Mouse (Mus musculus): ENCODE measurements at regions not wholly inside any gene's neighbourhood (a gene's known extent, or its start where the extent isn't known, plus 50 kb on each side); places are given as distances from the start of the nearest gene placed in this dataset.

DNA sequence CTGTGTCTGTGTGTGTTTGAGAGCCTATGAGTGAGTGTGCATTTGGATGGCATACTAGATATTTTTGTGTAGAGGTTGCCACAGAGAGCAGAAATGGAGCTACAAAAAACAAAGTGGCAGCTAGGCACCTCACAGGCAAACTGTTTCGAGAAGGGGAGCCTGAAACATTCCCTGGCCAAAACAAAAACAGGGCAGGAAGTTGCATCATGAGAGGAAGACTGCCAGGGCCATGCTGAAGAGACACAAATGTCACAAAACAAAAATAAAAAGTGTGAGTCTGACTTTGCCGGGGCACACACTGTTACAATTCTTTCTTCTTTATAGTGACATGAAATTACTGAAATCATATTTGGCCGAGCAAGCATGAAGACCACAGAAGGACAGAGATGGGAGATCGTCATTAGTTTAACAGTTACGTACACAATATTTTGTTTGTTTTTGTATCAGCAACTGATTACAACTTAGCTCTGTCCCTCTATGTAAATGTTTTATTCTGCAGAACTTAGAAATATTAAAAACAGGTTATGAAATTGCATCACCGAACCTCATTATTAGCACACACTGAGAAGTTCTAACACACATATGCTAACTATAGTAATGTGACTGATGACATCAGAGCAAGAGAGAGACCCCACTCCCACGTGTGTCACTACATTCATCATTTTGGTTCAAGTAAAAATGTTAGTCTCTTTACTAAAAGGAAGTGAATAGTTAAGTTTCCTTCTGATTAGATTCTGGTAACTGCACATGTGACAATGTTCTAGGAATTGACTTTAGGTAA is 77.3 kb upstream of the Mkln1 start:
- Histone ChIP-seq H3K4me2 (replicated peaks; ENCODE audit: low read depth, low read length) (no peak overlapping the region), H3K4me3 (ENCODE audit: low read length) (no peak overlapping the region), H3K27me3 (ENCODE audit: control insufficient read depth, insufficient read depth, low read length) (no peaks in the 10 kb centered on the region), H3K4me1 (ENCODE audit: control insufficient read depth, insufficient read depth, low read length) (0 out of 2 replicates have a peak, but pooled peaks cover 6% of the 10 kb centered on the region), H3K9me3 (ENCODE audit: control insufficient read depth, low read length) (no peaks in the 10 kb centered on the region), H3K27ac (ENCODE audit: low read depth, low read length) (no peak overlapping the region), H3K36me3 (ENCODE audit: control insufficient read depth, insufficient read depth, low read length) (no peaks in the 10 kb centered on the region), H3K9ac (ENCODE audit: low read depth, low read length) (no peak overlapping the region)
- 77% methylated on average over 7 of the region's 7 CpGs for WGBS
- ATAC-seq (ENCODE audit: low FRiP score, low TSS enrichment) = no peak

DNA sequence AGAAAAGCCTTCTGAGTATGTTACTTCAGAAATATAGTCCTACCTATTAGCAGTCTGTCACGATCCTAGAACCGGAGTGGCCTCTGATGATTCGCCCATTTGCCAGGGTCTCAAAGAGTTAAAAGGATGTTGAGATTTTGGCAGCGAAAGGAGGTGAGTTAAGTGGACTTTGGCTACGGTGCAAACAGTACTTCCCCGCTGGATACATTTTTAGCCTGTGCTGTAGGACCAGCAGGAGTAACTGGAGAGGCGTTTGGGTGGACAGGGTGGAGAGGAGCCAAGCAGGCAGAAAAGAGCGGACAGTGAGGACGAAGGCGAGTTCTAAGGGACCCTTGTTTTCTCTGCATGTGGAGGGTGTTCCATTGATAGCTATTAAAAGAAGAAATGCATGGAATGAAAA is 76.6 kb upstream of the Mkln1 start:
- ATAC-seq (ENCODE audit: low FRiP score, low TSS enrichment) = no peak
- Histone ChIP-seq H3K9ac (ENCODE audit: low read depth, low read length) (no peak overlapping the region), H3K27me3 (ENCODE audit: control insufficient read depth, insufficient read depth, low read length) (no peaks in the 10 kb centered on the region), H3K4me2 (replicated peaks; ENCODE audit: low read depth, low read length) (no peak overlapping the region), H3K27ac (ENCODE audit: low read depth, low read length) (no peak overlapping the region), H3K9me3 (ENCODE audit: control insufficient read depth, low read length) (no peaks in the 10 kb centered on the region), H3K4me1 (ENCODE audit: control insufficient read depth, insufficient read depth, low read length) (0 out of 2 replicates have a peak, but pooled peaks cover 6% of the 10 kb centered on the region), H3K36me3 (ENCODE audit: control insufficient read depth, insufficient read depth, low read length) (no peaks in the 10 kb centered on the region), H3K4me3 (ENCODE audit: low read length) (no peak overlapping the region)
- WGBS = 57% methylated on average over 10 of the region's 10 CpGs

DNA sequence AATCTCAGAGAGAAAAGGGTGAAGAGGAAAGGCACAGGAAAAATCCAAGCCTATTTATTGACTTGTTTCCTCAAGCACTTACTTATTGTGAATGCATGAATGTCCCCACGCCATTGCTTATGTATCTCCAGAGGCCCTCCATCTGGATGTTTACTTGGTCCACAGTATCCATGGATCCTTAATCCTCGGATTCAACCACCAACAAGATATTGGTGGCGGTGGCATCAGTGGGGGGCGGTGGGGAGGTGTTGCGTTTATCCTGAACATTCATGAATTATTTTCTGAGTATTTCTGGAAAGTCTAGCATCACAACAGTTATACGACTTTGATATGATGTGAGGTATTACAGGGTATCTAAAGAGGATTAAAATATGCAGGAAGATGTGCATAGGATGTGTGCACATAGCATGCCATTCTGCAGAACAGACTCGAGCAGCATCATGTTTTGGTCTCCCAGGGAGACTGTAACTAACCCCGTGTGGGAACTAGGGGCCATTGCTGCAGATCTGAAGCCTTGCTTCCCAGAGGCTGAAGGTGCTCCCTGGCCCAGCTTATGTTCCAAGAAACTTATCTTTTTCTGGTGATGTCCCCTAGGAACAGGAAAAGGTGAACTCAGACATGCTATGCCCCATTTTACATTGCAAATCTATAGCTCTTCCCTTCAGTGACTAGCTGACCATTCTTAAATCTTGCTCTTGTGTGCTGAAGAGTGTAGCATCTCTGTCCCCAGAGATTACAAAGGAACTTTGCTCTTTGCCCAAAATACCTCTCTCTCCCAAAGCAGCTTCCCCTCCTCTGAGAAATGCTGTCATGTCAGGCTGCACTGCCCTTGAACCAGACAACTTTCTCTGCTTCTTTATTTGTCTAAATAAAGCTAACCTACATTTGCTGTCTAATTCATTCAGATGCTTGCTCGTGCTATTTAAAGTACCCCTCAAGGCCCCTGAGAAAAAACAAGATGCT is 75.0 kb upstream of the Mkln1 start:
- Histone ChIP-seq H3K27ac (ENCODE audit: low read depth, low read length) (no peak overlapping the region), H3K4me3 (ENCODE audit: low read length) (no peak overlapping the region), H3K4me2 (replicated peaks; ENCODE audit: low read depth, low read length) (no peak overlapping the region), H3K36me3 (ENCODE audit: control insufficient read depth, insufficient read depth, low read length) (no peaks in the 10 kb centered on the region), H3K4me1 (ENCODE audit: control insufficient read depth, insufficient read depth, low read length) (no peaks in the 10 kb centered on the region), H3K27me3 (ENCODE audit: control insufficient read depth, insufficient read depth, low read length) (no peaks in the 10 kb centered on the region), H3K9me3 (ENCODE audit: control insufficient read depth, low read length) (no peaks in the 10 kb centered on the region), H3K9ac (ENCODE audit: low read depth, low read length) (no peak overlapping the region)
- WGBS = 74% methylated on average over 9 of the region's 9 CpGs
- ATAC-seq (ENCODE audit: low FRiP score, low TSS enrichment) = no peak

DNA sequence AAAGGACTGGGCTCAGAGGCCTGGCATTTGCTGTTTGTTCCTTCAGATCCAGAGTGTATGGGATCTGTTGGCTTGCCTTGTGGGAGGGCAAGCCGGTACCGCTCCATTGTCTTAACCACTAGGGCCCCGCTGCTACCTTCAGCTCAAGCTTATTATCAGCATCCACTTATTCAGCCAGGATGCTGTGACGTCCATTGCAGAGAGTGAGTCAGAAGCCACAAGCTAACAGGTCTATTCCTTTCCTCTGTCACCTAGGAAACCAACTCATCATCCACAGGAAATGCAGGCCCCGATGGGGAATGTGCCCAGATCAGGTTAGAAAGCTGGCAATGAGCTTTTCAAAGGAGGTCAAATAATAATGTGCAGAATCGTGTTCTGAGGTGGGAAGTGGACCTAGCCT is 73.8 kb upstream of the Mkln1 start:
- no peak overlapping the region for H3K27ac ChIP-seq (ENCODE audit: low read depth, low read length)
- H3K27me3 ChIP-seq (ENCODE audit: control insufficient read depth, insufficient read depth, low read length) = no peaks in the 10 kb centered on the region
- no peaks in the 10 kb centered on the region for H3K36me3 ChIP-seq (ENCODE audit: control insufficient read depth, insufficient read depth, low read length)
- no peaks in the 10 kb centered on the region for H3K4me1 ChIP-seq (ENCODE audit: control insufficient read depth, insufficient read depth, low read length)
- H3K9ac ChIP-seq (ENCODE audit: low read depth, low read length) = no peak overlapping the region
- H3K4me3 ChIP-seq (ENCODE audit: low read length) = no peak overlapping the region
- no peak for ATAC-seq (ENCODE audit: low FRiP score, low TSS enrichment)
- H3K9me3 ChIP-seq (ENCODE audit: control insufficient read depth, low read length) = no peaks in the 10 kb centered on the region
- H3K4me2 ChIP-seq (replicated peaks; ENCODE audit: low read depth, low read length) = no peak overlapping the region
- WGBS = 67% methylated on average over 6 of the region's 6 CpGs

DNA sequence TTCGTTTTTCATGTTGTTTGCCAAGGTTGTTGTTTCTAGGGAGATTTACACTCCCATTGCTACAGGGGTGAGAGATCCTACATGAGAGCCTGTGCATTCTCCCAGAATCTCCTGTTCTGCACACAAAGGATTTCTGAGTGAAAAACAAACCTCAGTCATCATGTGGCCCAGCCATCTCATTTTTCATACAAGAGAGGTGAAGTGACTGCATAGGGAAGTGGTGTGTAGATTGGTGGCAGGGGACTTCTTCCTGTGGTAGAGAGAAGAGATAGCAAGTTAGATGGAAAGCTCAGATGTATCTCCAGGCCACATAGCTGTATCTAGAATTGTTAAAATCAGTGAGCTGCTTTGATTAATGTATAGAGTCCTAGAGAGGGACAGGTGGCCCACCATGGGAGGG is 72.9 kb upstream of the Mkln1 start:
- H3K9me3 ChIP-seq (ENCODE audit: control insufficient read depth, low read length) = no peaks in the 10 kb centered on the region
- H3K27ac ChIP-seq (ENCODE audit: low read depth, low read length) = no peak overlapping the region
- H3K4me1 ChIP-seq (ENCODE audit: control insufficient read depth, insufficient read depth, low read length) = no peaks in the 10 kb centered on the region
- no peak overlapping the region for H3K4me2 ChIP-seq (replicated peaks; ENCODE audit: low read depth, low read length)
- WGBS = 74% methylated on average over 1 of the region's 1 CpGs
- H3K36me3 ChIP-seq (ENCODE audit: control insufficient read depth, insufficient read depth, low read length) = no peaks in the 10 kb centered on the region
- H3K27me3 ChIP-seq (ENCODE audit: control insufficient read depth, insufficient read depth, low read length) = no peaks in the 10 kb centered on the region
- H3K9ac ChIP-seq (ENCODE audit: low read depth, low read length) = no peak overlapping the region
- no peak overlapping the region for H3K4me3 ChIP-seq (ENCODE audit: low read length)
- no peak for ATAC-seq (ENCODE audit: low FRiP score, low TSS enrichment)

DNA sequence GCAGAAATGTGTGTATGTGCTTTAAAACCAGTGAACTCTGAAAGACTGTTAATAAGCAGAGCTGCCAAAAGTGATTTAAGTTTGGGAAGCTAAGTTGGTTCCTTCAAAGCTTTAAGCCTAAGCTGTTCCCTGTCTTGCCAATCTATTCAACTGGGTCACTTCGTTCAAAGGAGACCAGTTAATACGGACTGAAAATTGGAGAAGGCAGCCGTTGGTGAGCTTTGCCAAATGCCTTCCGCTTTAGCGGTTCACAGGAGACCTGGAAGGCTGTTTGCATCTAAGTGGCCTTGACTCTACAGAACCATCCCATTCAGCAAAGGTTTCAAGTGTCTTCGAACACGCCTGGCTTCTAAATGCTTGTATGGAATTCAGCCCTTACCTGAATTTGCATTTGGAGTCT is 68.2 kb upstream of the Mkln1 start:
- 85% methylated on average over 7 of the region's 7 CpGs for WGBS
- no peaks in the 10 kb centered on the region for H3K4me1 ChIP-seq (ENCODE audit: control insufficient read depth, insufficient read depth, low read length)
- no peak for ATAC-seq (ENCODE audit: low FRiP score, low TSS enrichment)
- no peaks in the 10 kb centered on the region for H3K36me3 ChIP-seq (ENCODE audit: control insufficient read depth, insufficient read depth, low read length)
- H3K4me3 ChIP-seq (ENCODE audit: low read length) = no peak overlapping the region
- no peaks in the 10 kb centered on the region for H3K9me3 ChIP-seq (ENCODE audit: control insufficient read depth, low read length)
- H3K4me2 ChIP-seq (replicated peaks; ENCODE audit: low read depth, low read length) = no peak overlapping the region
- no peaks in the 10 kb centered on the region for H3K27me3 ChIP-seq (ENCODE audit: control insufficient read depth, insufficient read depth, low read length)
- H3K27ac ChIP-seq (ENCODE audit: low read depth, low read length) = no peak overlapping the region
- H3K9ac ChIP-seq (ENCODE audit: low read depth, low read length) = no peak overlapping the region

DNA sequence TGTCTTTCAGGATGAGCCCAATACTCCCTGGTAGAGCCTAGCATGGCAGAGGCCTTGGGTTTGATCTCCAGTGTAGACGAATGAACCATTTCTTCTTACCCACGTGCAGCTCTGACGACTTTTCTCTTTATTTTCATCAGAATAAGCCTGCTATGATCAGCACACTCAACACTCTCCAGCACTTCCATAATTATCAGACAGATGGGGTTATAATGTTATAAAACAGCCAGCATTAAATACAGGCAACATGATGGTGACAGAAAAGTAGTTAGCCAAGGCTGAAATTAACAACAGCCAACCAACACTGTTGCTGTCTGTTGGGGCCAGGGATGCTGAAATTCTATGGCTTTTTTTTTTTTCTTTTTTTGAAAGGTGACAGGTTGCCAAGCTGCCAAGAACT is 67.7 kb upstream of the Mkln1 start:
- Histone ChIP-seq H3K27me3 (ENCODE audit: control insufficient read depth, insufficient read depth, low read length) (no peaks in the 10 kb centered on the region), H3K4me1 (ENCODE audit: control insufficient read depth, insufficient read depth, low read length) (no peaks in the 10 kb centered on the region), H3K9ac (ENCODE audit: low read depth, low read length) (no peak overlapping the region), H3K9me3 (ENCODE audit: control insufficient read depth, low read length) (no peaks in the 10 kb centered on the region), H3K4me3 (ENCODE audit: low read length) (no peak overlapping the region), H3K27ac (ENCODE audit: low read depth, low read length) (no peak overlapping the region), H3K36me3 (ENCODE audit: control insufficient read depth, insufficient read depth, low read length) (no peaks in the 10 kb centered on the region), H3K4me2 (replicated peaks; ENCODE audit: low read depth, low read length) (no peak overlapping the region)
- ATAC-seq (ENCODE audit: low FRiP score, low TSS enrichment) = no peak
- 88% methylated on average over 3 of the region's 3 CpGs for WGBS

DNA sequence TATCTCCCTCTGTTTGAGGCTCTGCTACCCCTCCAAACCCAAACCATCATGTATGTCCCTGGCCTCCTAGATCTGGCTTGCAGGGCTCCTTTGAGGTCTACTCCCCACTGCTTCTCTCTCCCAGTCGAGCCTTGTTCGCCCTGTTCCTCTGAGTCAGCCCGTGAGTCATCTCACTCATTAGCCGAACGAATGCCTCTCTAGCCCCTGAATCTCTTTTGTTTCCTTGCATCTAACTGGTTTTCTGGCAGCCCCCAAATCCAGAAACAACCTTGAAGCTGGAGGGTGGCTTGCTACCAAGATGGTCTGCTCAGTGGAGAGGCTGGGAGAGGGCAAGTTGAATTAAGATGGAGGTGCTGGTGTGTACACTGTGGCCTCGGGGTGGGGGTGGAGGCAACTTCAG is 66.3 kb upstream of the Mkln1 start:
- Histone ChIP-seq H3K4me3 (ENCODE audit: low read length) (no peak overlapping the region), H3K9ac (ENCODE audit: low read depth, low read length) (no peak overlapping the region), H3K27ac (ENCODE audit: low read depth, low read length) (no peak overlapping the region), H3K27me3 (ENCODE audit: control insufficient read depth, insufficient read depth, low read length) (no peaks in the 10 kb centered on the region), H3K4me2 (replicated peaks; ENCODE audit: low read depth, low read length) (no peak overlapping the region), H3K9me3 (ENCODE audit: control insufficient read depth, low read length) (no peaks in the 10 kb centered on the region), H3K4me1 (ENCODE audit: control insufficient read depth, insufficient read depth, low read length) (no peaks in the 10 kb centered on the region), H3K36me3 (ENCODE audit: control insufficient read depth, insufficient read depth, low read length) (no peaks in the 10 kb centered on the region)
- 80% methylated on average over 6 of the region's 6 CpGs for WGBS
- ATAC-seq (ENCODE audit: low FRiP score, low TSS enrichment) = no peak

DNA sequence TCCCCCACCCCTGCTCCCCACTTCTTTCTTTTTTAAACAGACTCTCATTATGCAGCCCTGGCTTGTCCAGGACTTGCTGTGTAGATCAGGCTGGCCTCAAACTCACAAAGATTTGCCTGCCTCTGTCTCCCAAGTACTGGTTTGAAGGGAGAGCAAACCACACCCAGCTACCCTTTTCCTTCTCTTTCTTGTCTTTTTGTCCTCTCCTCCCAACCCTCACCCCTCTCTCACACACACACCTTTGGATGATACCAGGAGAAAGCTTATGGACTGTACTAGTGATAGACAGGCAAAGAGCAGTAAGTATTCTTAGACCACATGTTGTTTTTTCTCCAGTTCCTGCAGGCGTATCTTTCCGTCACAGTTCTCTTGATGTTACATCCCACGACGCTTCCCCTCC is 65.8 kb upstream of the Mkln1 start:
- 77% methylated on average over 4 of the region's 4 CpGs for WGBS

More for the DNA sequence above, 65.8 kb upstream of the Mkln1 start:
- Histone ChIP-seq H3K9me3 (ENCODE audit: control insufficient read depth, low read length) (no peaks in the 10 kb centered on the region), H3K9ac (ENCODE audit: low read depth, low read length) (no peak overlapping the region), H3K27me3 (ENCODE audit: control insufficient read depth, insufficient read depth, low read length) (no peaks in the 10 kb centered on the region), H3K27ac (ENCODE audit: low read depth, low read length) (no peak overlapping the region), H3K4me2 (replicated peaks; ENCODE audit: low read depth, low read length) (no peak overlapping the region), H3K4me3 (ENCODE audit: low read length) (no peak overlapping the region), H3K36me3 (ENCODE audit: control insufficient read depth, insufficient read depth, low read length) (no peaks in the 10 kb centered on the region), H3K4me1 (ENCODE audit: control insufficient read depth, insufficient read depth, low read length) (no peaks in the 10 kb centered on the region)
- ATAC-seq (ENCODE audit: low FRiP score, low TSS enrichment) = no peak
